Mouse (Mus musculus): Measurements from ENCODE around the gene Cabcoco1.

Gene Cabcoco1

GRCm38 (mm10) chr10:68435754-68436153 lies 105.9 kb downstream of the Cabcoco1 start:
- no peak for DNase-seq (ENCODE audit: low spot score)

DNA sequence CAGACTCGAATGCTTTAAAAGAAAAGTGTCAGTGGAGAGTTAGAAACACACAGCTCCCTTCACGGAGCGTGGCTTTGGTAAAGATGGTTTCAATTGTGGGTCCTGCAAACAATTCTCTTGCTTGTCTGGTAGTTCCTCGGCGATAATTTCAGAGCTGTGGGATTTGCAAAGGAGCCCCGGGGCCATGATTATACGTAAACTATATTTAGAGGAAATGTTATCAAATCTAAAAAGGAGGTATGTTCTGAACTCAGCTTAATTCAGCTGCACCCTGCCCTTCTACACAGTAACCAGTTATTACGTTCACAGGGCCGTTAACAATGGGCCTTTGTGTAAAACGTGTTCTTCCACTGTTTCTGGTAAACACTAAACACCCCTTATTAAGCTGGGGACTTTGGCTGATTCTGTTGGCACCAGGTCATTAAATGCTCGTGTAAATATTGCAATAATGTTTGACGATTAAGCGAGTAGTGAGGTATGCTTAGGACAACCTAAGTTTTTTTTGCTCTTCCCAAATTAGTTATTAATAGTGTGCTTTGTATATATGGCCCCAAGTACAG lies 106.6 kb downstream of the Cabcoco1 start:
- DNase-seq (ENCODE audit: low spot score), result no peak

GRCm38 (mm10) chr10:68434045-68434639 lies 107.6 kb downstream of the Cabcoco1 start:
- no peak for DNase-seq (ENCODE audit: low spot score)

DNA sequence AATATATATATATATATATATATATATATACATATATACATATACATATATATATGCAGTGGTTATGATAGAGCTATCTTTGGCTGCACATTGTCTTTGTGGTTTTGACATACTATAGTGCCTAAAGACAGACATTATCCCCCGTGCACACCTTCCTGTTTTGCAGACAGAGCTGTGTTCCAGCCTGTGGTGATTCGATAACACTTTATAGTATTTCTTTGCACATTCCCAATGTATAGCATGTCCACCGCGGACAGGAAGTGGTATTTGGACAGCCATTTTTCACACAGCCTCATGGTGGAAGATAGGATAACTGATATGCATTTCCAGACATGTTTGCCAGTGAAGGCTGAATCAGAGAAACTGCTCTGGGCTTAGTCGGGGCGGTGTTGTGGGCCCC lies 110.3 kb downstream of the Cabcoco1 start:
- no peak for DNase-seq (ENCODE audit: low spot score)

DNA sequence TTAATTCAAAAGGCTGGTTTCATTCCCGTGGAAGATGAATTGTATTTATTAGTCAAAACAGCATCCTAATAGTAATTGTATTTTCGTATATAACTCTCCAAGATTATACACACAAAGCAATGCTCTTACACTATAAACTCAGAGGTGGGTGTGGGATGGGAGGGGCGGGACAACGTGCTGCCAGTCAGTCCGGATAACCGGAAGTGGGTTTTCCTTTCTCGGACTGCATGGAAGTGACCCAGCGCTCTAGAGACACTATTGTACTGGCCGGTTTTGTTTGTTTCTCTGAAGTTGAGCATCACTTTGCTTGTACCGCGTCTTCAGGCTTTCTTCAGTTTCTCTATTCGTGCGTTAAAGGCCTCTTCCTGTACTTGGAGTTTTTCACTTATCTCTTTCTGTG lies 110.8 kb downstream of the Cabcoco1 start:
- DNase-seq (ENCODE audit: low spot score), result no peak

DNA sequence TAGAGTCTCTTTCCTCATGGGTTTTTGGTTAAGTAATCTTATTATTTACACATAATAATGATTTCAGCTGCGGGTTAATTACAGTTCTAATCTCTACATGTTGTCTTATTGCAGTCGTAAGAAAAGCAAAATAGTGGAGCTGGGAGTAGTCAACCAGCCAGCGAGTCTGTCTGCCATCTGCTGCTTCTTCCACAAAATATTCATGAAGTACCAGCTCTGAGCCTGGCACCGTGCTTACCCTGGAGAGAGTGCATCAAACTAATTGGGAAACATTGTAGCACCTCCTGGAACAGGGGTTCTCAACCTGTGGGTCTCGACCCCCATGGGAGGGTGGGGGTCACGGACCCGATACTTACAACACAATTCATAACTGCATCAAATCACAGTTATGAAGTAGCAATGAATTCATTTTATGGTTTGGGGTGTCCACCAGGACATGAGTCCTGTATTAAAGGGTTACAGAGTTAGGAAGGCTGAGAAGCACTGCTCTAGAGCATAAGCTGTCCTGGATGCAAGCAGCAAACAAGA lies 121.2 kb downstream of the Cabcoco1 start:
- no peak for DNase-seq (ENCODE audit: low spot score)

GRCm38 (mm10) chr10:68419893-68420292 lies 121.8 kb downstream of the Cabcoco1 start:
- no peak for DNase-seq (ENCODE audit: low spot score)

DNA sequence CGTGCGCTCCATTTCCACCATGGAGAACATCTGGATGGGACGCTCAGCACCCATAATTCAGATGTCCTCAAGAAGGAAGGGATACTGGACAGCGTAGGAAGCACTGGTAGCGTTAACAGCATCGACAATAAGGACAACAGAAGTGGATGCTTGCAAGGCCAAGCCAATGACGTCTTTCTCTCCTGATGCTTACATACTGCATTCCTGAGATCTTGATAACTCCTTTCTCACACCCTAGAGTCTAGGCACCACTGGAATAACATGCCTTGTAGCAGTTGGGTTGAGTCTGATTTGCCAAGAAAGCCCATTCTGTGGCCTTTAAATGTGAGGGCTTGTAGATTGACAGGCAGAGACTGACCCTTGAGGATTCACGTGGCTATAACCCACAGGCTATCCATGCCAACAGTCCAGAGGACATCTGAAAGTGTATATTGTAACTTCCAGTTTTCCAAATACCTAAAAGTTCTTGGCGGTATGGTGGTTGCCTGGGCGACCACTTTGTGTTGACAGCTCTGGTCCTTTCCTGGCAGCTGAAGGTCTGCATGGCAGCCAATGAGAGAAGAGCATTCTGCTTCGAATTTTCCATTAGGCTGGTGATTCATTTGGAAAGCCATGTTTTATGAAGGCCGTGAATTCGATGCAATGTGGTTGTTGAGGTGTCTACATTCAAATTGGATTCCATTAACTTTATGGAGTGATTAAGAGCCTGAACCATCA lies 124.5 kb downstream of the Cabcoco1 start:
- no peak for DNase-seq (ENCODE audit: low spot score)

GRCm38 (mm10) chr10:68405936-68406335 lies 135.8 kb downstream of the Cabcoco1 start:
- no peak for DNase-seq (ENCODE audit: low spot score)

DNA sequence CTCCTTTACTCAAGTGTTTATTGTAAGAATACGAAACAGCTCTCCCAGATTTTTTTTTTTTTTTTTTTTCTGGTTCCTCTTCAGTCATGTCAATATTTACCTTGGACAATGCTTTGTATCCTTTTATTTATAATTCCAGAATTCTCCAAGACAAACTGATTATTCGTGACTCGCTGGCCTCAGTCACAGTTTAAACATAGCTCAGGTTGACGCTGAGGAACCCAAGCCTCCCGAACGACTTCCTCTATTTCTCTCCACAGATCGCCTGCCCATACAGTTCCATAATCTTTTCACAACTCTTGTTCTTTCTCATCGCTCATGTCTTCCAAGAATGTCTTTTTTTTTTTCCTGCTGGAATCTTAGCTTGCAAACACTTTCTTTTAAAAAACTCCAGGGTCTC lies 144.9 kb downstream of the Cabcoco1 start:
- DNase-seq (ENCODE audit: low spot score), result no peak

GRCm38 (mm10) chr10:68396083-68396482 lies 145.6 kb downstream of the Cabcoco1 start:
- no peak for DNase-seq (ENCODE audit: low spot score)

- DNase-seq (ENCODE audit: low spot score), result no peak
Observed at GRCm38 (mm10) chr10:68391640-68392039, 150.1 kb downstream of the Cabcoco1 start.

GRCm38 (mm10) chr10:68388802-68389201 lies 152.9 kb downstream of the Cabcoco1 start:
- DNase-seq (ENCODE audit: low spot score), result no peak

GRCm38 (mm10) chr10:68388138-68388537 lies 153.6 kb downstream of the Cabcoco1 start:
- DNase-seq (ENCODE audit: low spot score), result no peak
